Mouse (Mus musculus) liver, postnatal 0 days (tissue): ENCODE results near the gene Stil.

Source experiments
- CTCF ChIP-seq: sonication (generic); IDR thresholded peaks from 2 replicates; pipeline ENCODE4 v1.5.1; 2016; ENCODE audit warnings: antibody characterized with exemption, low read depth
- EP300 ChIP-seq: IDR thresholded peaks from 2 replicates; pipeline ENCODE4 v1.6.1; 2016; ENCODE audit warnings: antibody characterized with exemption, low read depth, mild to moderate bottlenecking

DNA sequence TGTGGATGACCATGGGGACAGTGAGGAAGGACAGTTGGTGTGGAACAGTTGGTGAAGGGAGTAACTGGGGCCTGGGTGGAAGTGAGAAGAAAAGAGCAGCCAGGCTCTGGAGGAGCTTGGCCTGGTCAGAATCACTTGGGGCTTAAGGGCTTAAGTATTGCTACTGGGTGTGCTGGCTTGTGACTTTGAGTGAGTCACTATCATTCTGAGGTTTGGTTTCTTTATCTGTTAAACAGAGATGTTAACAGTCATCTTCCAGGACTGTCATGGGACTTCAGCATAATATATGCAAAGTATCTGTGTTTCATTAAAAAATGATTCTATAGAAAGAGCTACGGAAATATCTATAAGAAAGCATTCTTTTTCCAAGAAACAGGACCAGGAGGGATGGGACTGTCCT, 74.8 kb downstream of the Stil start:
- no peak for TF ChIP-seq CTCF
- no peak for TF ChIP-seq EP300
